Mouse (Mus musculus): Measurements from ENCODE around the gene Nsrp1. TPM values are rescaled to one million over a fixed set of nuclear protein-coding genes. Genes with fewer than 3 reads are reported as not detected.

Gene Nsrp1
- total RNA-seq, 4 experiments from 2014 or later, result 15.0 to 20.8 (median 19.8) TPM

Small RNA genes within 50 kb of the gene (microRNA-seq; reads per million reads assigned to microRNA genes)
- 948 to 1,936 reads per million in 2 experiments for gene Mir423

Other genes starting within 250 kb of the Nsrp1 start
- gene Cpd, start 231.4 kb downstream of the Nsrp1 start, total RNA-seq (2022), result 10 to 100 TPM; 62.5 to 68.6 (median 64.4) TPM
- not detected for gene Tmigd1, start 176.3 kb downstream of the Nsrp1 start, total RNA-seq (2022)
- 10 to 100 TPM; 56.1 to 62.0 (median 59.3) TPM for gene Blmh, start 153.6 kb downstream of the Nsrp1 start, total RNA-seq (2022)
- under 1 TPM in 1 of 4 experiments, not detected in 3; 0.14 TPM for gene Slc6a4, start 79.8 kb downstream of the Nsrp1 start, total RNA-seq (2022)
- gene Efcab5, start 110.5 kb upstream of the Nsrp1 start, total RNA-seq (2022), result 1 to 10 TPM; 3.0 to 6.1 (median 4.4) TPM
- gene Ssh2, start 137.9 kb upstream of the Nsrp1 start, total RNA-seq (2022), result 10 to 100 TPM; 33.1 to 38.3 (median 36.1) TPM

Measured in layer of hippocampus, adult 8-10 months (tissue).